In genomic region chr15:65637520-65638184, GRCm38 (mm10) we compare ENCODE assay signal across 8 mouse cellular contexts.
DNase-seq lines count a peak whose midpoint lies in the region; ATAC-seq and TF ChIP-seq lines count a peak whose summit lies in the region.

No protein-coding gene starts in this region.

- peak; percentile 54; the same call in 1 of the 2 replicates for ATAC-seq in kidney, postnatal 0 days (replicated peaks; ENCODE audit: low FRiP score, low read depth)

- TF ChIP-seq CTCF in C2C12 (IDR thresholded peaks at IDR 0.05; ENCODE audit: control insufficient read depth, insufficient read depth, insufficient read length) (peak; percentile 69), MEL (IDR thresholded peaks at IDR 0.05 in 2 of 3, conservative IDR thresholded peaks at IDR 0.05 in 1 of 3; ENCODE audit: control insufficient read depth in 1 of 3, insufficient read depth in 1 of 3, low read depth in 2 of 3, low read length in 3 of 3, poor library complexity in 1 of 3, severe bottlenecking in 1 of 3) (peak in 2 of 3 experiments; percentile 18 to 42; a peak in 3 of 6 replicates)
- peak; percentile 83 for TF ChIP-seq CTCF in kidney, postnatal 0 days (IDR thresholded peaks at IDR 0.05; ENCODE audit: low read depth)
- peak; percentile 12; the same call in 1 of the 2 replicates for TF ChIP-seq CTCF in liver, adult 2 months (IDR thresholded peaks at IDR 0.05; ENCODE audit: low read depth, low read length)

- no peak overlapping the region for H3K27ac ChIP-seq in MEL (ENCODE audit: control insufficient read depth, low read depth, low read length)
- H3K27ac ChIP-seq in kidney, postnatal 0 days: no peak overlapping the region
- no peak overlapping the region for H3K27ac ChIP-seq in liver, adult 2 months (replicated peaks; ENCODE audit: insufficient read depth, low read depth, low read length)

- no peak for TF ChIP-seq EP300 in MEL (IDR thresholded peaks at IDR 0.05; ENCODE audit: low read depth in 1 of 2, low read length in 2 of 2)

- no peaks in the 10 kb centered on the region for H3K79me3 ChIP-seq in C2C12 (ENCODE audit: low read depth)

- H3K27me3 ChIP-seq in C2C12 (ENCODE audit: control insufficient read depth, insufficient read depth, insufficient read length) (peaks cover 5% of the 10 kb centered on the region), MEL (ENCODE audit: control insufficient read depth in 1 of 2, insufficient read depth in 2 of 2, low read length in 2 of 2) (no peaks in the 10 kb centered on the region)
- H3K27me3 ChIP-seq in kidney, postnatal 0 days (ENCODE audit: insufficient read depth, low read length): no peaks in the 10 kb centered on the region
- H3K27me3 ChIP-seq in liver, adult 2 months (ENCODE audit: control insufficient read depth, insufficient read depth, low read length): no peaks in the 10 kb centered on the region

- no peaks in the 10 kb centered on the region for H3K79me2 ChIP-seq in C2C12 (ENCODE audit: control insufficient read depth, insufficient read depth)
- no peaks in the 10 kb centered on the region for H3K79me2 ChIP-seq in MEL (ENCODE audit: control insufficient read depth, insufficient read depth, low read length, poor library complexity)
- no peaks in the 10 kb centered on the region for H3K79me2 ChIP-seq in liver, adult 2 months (ENCODE audit: control insufficient read depth, insufficient read depth, low read length)

- H3K36me3 ChIP-seq in C2C12 (ENCODE audit: control insufficient read depth, insufficient read depth) (no peaks in the 10 kb centered on the region), MEL (ENCODE audit: control insufficient read depth in 1 of 2, insufficient read depth in 2 of 2, low read length in 2 of 2) (no peaks in the 10 kb centered on the region)
- no peaks in the 10 kb centered on the region for H3K36me3 ChIP-seq in kidney, postnatal 0 days (ENCODE audit: insufficient read depth, low read length)
- H3K36me3 ChIP-seq in liver, adult 2 months (ENCODE audit: control insufficient read depth, insufficient read depth, low read length): no peaks in the 10 kb centered on the region

- no peak overlapping the region for H3K4me3 ChIP-seq in C2C12 (ENCODE audit: insufficient read depth, poor library complexity, severe bottlenecking)
- no peak overlapping the region for H3K4me3 ChIP-seq in MEL (ENCODE audit: control insufficient read depth in 1 of 2, insufficient read depth in 1 of 2, low read depth in 2 of 2, low read length in 2 of 2)
- no peak overlapping the region for H3K4me3 ChIP-seq in kidney, postnatal 0 days (replicated peaks; ENCODE audit: low read depth, low read length)
- H3K4me3 ChIP-seq in liver, adult 2 months (ENCODE audit: insufficient read depth, low read depth, low read length): no peak overlapping the region

- WGBS in kidney, postnatal 0 days: 35% methylated on average over 6 of the region's 6 CpGs
- 32% methylated on average over 6 of the region's 6 CpGs for WGBS in liver, adult 2 months

- no peak overlapping the region for H3K9ac ChIP-seq in MEL (ENCODE audit: control insufficient read depth, low read depth, low read length, poor library complexity, severe bottlenecking)
- H3K9ac ChIP-seq in kidney, postnatal 0 days (ENCODE audit: low read depth, low read length): no peak overlapping the region
- no peak overlapping the region for H3K9ac ChIP-seq in liver, adult 2 months (ENCODE audit: low read depth, low read length)

- H3K4me2 ChIP-seq in kidney, postnatal 0 days (ENCODE audit: low read length): no peak overlapping the region

- H3K4me1 ChIP-seq in MEL (ENCODE audit: control insufficient read depth in 1 of 2, insufficient read depth in 2 of 2, low read length in 2 of 2): no peaks in the 10 kb centered on the region
- no peaks in the 10 kb centered on the region for H3K4me1 ChIP-seq in kidney, postnatal 0 days (replicated peaks; ENCODE audit: insufficient read depth, low read length)
- no peaks in the 10 kb centered on the region for H3K4me1 ChIP-seq in liver, adult 2 months (ENCODE audit: control insufficient read depth, insufficient read depth, low read length)

- peak; percentile 45 for TF ChIP-seq RAD21 in MEL (IDR thresholded peaks at IDR 0.05; ENCODE audit: low read depth, low read length)

- no peak overlapping the region for H3ac ChIP-seq in C2C12 (ENCODE audit: control insufficient read depth, insufficient read length, low read depth)

- TF ChIP-seq POLR2A in MEL (IDR thresholded peaks at IDR 0.05; ENCODE audit: control insufficient read depth in 1 of 2, insufficient read depth in 1 of 2, low read depth in 1 of 2, low read length in 2 of 2, poor library complexity in 1 of 2): no peak
- no peak for TF ChIP-seq POLR2A in liver, adult 2 months (IDR thresholded peaks at IDR 0.05; ENCODE audit: extremely low read depth, insufficient read depth, low read length)

- H3K9me3 ChIP-seq in MEL (replicated peaks; ENCODE audit: insufficient read depth, low read length): no peaks in the 10 kb centered on the region
- no peaks in the 10 kb centered on the region for H3K9me3 ChIP-seq in kidney, postnatal 0 days (replicated peaks; ENCODE audit: low read length)

- DNase-seq in MEL (ENCODE audit: low read depth, low spot score): peak; percentile 22
- DNase-seq in cerebellum, adult 9-11 months: peak; percentile 87
- DNase-seq in frontal cortex, postnatal 14 days (ENCODE audit: low spot score in 2 of 2): peak; percentile 30 to 75
- DNase-seq in kidney, postnatal 0 days (ENCODE audit: low spot score): peak; percentile 71
- peak; percentile 18 for DNase-seq in liver, adult 2 months (ENCODE audit: extremely low read depth, low read depth, low spot score)
- DNase-seq in retina, postnatal 1 day: peak; percentile 77
- no peak for DNase-seq in spleen, postnatal 4 days (ENCODE audit: low spot score in 2 of 2)

TF ChIP-seq in C2C12, 6 proteins besides CTCF, POLR2A, EP300 and RAD21:
- no peak for TF ChIP-seq CEBPB (IDR thresholded peaks at IDR 0.05; ENCODE audit: low read depth)

TF ChIP-seq in MEL, 35 proteins besides CTCF, POLR2A, EP300 and RAD21:
- TF ChIP-seq USF2 (IDR thresholded peaks at IDR 0.05; ENCODE audit: borderline replicate concordance in 1 of 2, insufficient read depth in 1 of 2, low read depth in 1 of 2, low read length in 2 of 2) (no peak), SMC3 (IDR thresholded peaks at IDR 0.05; ENCODE audit: low read depth, low read length) (peak; percentile 44)

Comparison
In these comparisons a context has a peak if more than half of its experiments do, and no peak if none do; other contexts are left out.
1. CTCF ChIP-seq: peak in every context shown above with its lines; median percentile 83 in kidney, postnatal 0 days; 69 in C2C12; 30 in MEL; 12 in liver, adult 2 months.
2. DNase-seq: peak in MEL (single experiment), cerebellum, adult 9-11 months (single experiment), frontal cortex, postnatal 14 days (2 of 2), kidney, postnatal 0 days (single experiment), liver, adult 2 months (single experiment) and retina, postnatal 1 day (single experiment); none in spleen, postnatal 4 days (0 of 2).